Mouse (Mus musculus) olfactory bulb, adult 2 months (tissue): Measurements from ENCODE around the gene Serpina3a. TPM values are rescaled to one million over a fixed set of nuclear protein-coding genes. Genes with fewer than 3 reads are reported as not detected.
"Not testable (repeated sequence)": the region's sequence is repeated elsewhere in the genome, so short reads cannot be mapped to it uniquely, and the experiment has no call there.

Experiments
- H3K27ac ChIP-seq: fragments of 200-500 bp; 2 replicates; pipeline ENCODE4 v1.5.1; 2012; ENCODE audit warnings: low read depth, low read length; ENCODE audit not compliant: insufficient read depth
- H3K4me1 ChIP-seq: fragments of 200-500 bp; 2 replicates; pipeline ENCODE4 v1.6.1; 2012; ENCODE audit warnings: low read length; ENCODE audit not compliant: control insufficient read depth, insufficient read depth
- H3K4me3 ChIP-seq: fragments of 200-500 bp; 2 replicates; pipeline ENCODE4 v1.5.1; 2012; ENCODE audit warnings: mild to moderate bottlenecking, low read depth, low read length, moderate library complexity; ENCODE audit not compliant: insufficient read depth
- CTCF ChIP-seq: fragments of 200-500 bp; IDR thresholded peaks from 2 replicates; pipeline ENCODE4 v1.5.1; 2012; ENCODE audit warnings: low read depth, mild to moderate bottlenecking, low read length, moderate library complexity; ENCODE audit not compliant: insufficient read depth
- POLR2A ChIP-seq: fragments of 200-500 bp; IDR thresholded peaks from 2 replicates; pipeline ENCODE4 v1.6.1; 2012; ENCODE audit warnings: mild to moderate bottlenecking, low read depth, low read length, moderate library complexity; ENCODE audit not compliant: insufficient read depth
- WGBS: fragments of 180-500 bp; shearing (Covaris S2); methylation state at CpG from one replicate; pipeline ENCODE4 v1.1.7; 2018; 5-methylcytosine and 5-hydroxymethylcytosine counted together
- polyA plus RNA-seq: library from polyadenylated mRNA; stranded (reverse); fragments of >200 nt; gene quantifications from 2 replicates; pipeline ENCODE4 v1.2.4, GENCODE M21; 2012; ENCODE audit warnings: low replicate concordance; ENCODE audit not compliant: missing spikeins, insufficient read depth, insufficient read length

Gene Serpina3a
- polyA plus RNA-seq, result not detected in 2 replicates

GRCm38 (mm10) chr12:104112333-104112732 lies at the start of gene Serpina3a:
Serpina3a (plus strand) TSS chr12:104112724.
- WGBS, result 90% methylated on average over 11 of the region's 11 CpGs
- not testable (repeated sequence) for H3K4me3 ChIP-seq, H3K27ac ChIP-seq, H3K4me1 ChIP-seq

GRCm38 (mm10) chr12:104064532-104064931 lies 48.0 kb upstream of the Serpina3a start:
- H3K27ac ChIP-seq, result no peak overlapping the region
- 31% methylated on average over 4 of the region's 4 CpGs for WGBS

GRCm38 (mm10) chr12:104064996-104065395 lies 47.5 kb upstream of the Serpina3a start:
- Histone ChIP-seq H3K4me3 (no peak overlapping the region), H3K4me1 (peaks cover 8% of the 10 kb centered on the region), H3K27ac (no peak overlapping the region)
- TF ChIP-seq POLR2A, result no peak
- TF ChIP-seq CTCF, result no peak
- 34% methylated on average over 4 of the region's 4 CpGs for WGBS

More at GRCm38 (mm10) chr12:104064532-104064931, 48.0 kb upstream of the Serpina3a start:
- H3K4me3 ChIP-seq, result no peak overlapping the region
- peaks cover 11% of the 10 kb centered on the region for H3K4me1 ChIP-seq
- no peak for TF ChIP-seq CTCF
- no peak for TF ChIP-seq POLR2A

GRCm38 (mm10) chr12:104066241-104066640 lies 46.3 kb upstream of the Serpina3a start:
- TF ChIP-seq POLR2A (no peak), CTCF (peak; percentile 23; the same call in 1 of the 2 replicates)
- 28% methylated on average over 8 of the region's 8 CpGs for WGBS
- Histone ChIP-seq H3K4me1 (peaks cover 7% of the 10 kb centered on the region), H3K27ac (no peak overlapping the region), H3K4me3 (no peak overlapping the region)

GRCm38 (mm10) chr12:104067549-104067948 lies 45.0 kb upstream of the Serpina3a start:
- Histone ChIP-seq H3K4me1 (peaks cover 7% of the 10 kb centered on the region), H3K27ac (peak overlapping the region; percentile 8; the same call in 1 of the 2 replicates), H3K4me3 (no peak overlapping the region)
- TF ChIP-seq POLR2A, result no peak
- TF ChIP-seq CTCF, result no peak
- 24% methylated on average over 4 of the region's 4 CpGs for WGBS

- no peak overlapping the region for H3K4me3 ChIP-seq
- no peak overlapping the region for H3K27ac ChIP-seq
- TF ChIP-seq POLR2A (no peak), CTCF (peak; percentile 30; the same call in 1 of the 2 replicates)
- peaks cover 6% of the 10 kb centered on the region for H3K4me1 ChIP-seq
- WGBS, result 9% methylated on average over 2 of the region's 2 CpGs
Measured at GRCm38 (mm10) chr12:104069620-104070019, 42.9 kb upstream of the Serpina3a start.

GRCm38 (mm10) chr12:104071708-104072107 lies 40.8 kb upstream of the Serpina3a start:
- no peak overlapping the region for H3K4me3 ChIP-seq
- no peak for TF ChIP-seq CTCF
- no peak for TF ChIP-seq POLR2A
- 56% methylated on average over 1 of the region's 1 CpGs for WGBS
- H3K27ac ChIP-seq, result no peak overlapping the region
- H3K4me1 ChIP-seq, result no peaks in the 10 kb centered on the region

GRCm38 (mm10) chr12:104072286-104072685 lies 40.2 kb upstream of the Serpina3a start:
- WGBS, result 70% methylated on average over 5 of the region's 5 CpGs
- no peak for TF ChIP-seq POLR2A
- Histone ChIP-seq H3K4me3 (no peak overlapping the region), H3K27ac (no peak overlapping the region), H3K4me1 (no peaks in the 10 kb centered on the region)

GRCm38 (mm10) chr12:104090119-104090518 lies 22.4 kb upstream of the Serpina3a start:
- no peak for TF ChIP-seq POLR2A
- no peak for TF ChIP-seq CTCF
- WGBS, result 84% methylated on average over 2 of the region's 2 CpGs
- H3K27ac ChIP-seq, result no peak overlapping the region
- H3K4me3 ChIP-seq, result no peak overlapping the region
- H3K4me1 ChIP-seq, result no peaks in the 10 kb centered on the region

GRCm38 (mm10) chr12:104091303-104091702 lies 21.2 kb upstream of the Serpina3a start:
- WGBS, result 84% methylated on average over 1 of the region's 1 CpGs
- Histone ChIP-seq H3K4me1 (no peaks in the 10 kb centered on the region), H3K27ac (no peak overlapping the region), H3K4me3 (no peak overlapping the region)
- TF ChIP-seq CTCF, result no peak
- no peak for TF ChIP-seq POLR2A
